Mouse (Mus musculus) c-Kit-negative CD71-positive TER-119-positive erythroid progenitor cells, embryonic 14.5 days (primary cell): ENCODE data around the gene Tmem199.
"Not testable (repeated sequence)": the region's sequence is repeated elsewhere in the genome, so short reads cannot be mapped to it uniquely, and the experiment has no call there.

Source experiments
- DNase-seq: peaks from one replicate; pipeline ENCODE4 v3.0.0-alpha.2; 2013; ENCODE audit warnings: low read depth, low spot score

Gene Tmem199

GRCm38 (mm10) chr11:78512025-78512957 is at the start of gene Tmem199, which contains the start of gene Poldip2:
Gene Tmem199 (minus strand): TSS chr11:78512172.
Gene Poldip2 (plus strand): TSS chr11:78512193.
- DNase-seq, result peak; percentile 65

GRCm38 (mm10) chr11:78560447-78560846 is 48.5 kb upstream of the Tmem199 start:
- DNase-seq, result no peak

GRCm38 (mm10) chr11:78557241-78557640 is 45.3 kb upstream of the Tmem199 start:
- no peak for DNase-seq

- DNase-seq, result no peak
Measured at GRCm38 (mm10) chr11:78556070-78556469, 44.1 kb upstream of the Tmem199 start.

- no peak for DNase-seq
Measured at GRCm38 (mm10) chr11:78555623-78556022, 43.7 kb upstream of the Tmem199 start.

GRCm38 (mm10) chr11:78551059-78551398 is 39.1 kb upstream of the Tmem199 start:
- peak; percentile 8 for DNase-seq

GRCm38 (mm10) chr11:78550168-78551058 is 38.4 kb upstream of the Tmem199 start, which contains the start of gene Tmem97:
Gene Tmem97 (minus strand): TSS chr11:78550777.
- peak; percentile 89 for DNase-seq

- DNase-seq, result no peak
Measured at GRCm38 (mm10) chr11:78549491-78549987, 37.6 kb upstream of the Tmem199 start.

GRCm38 (mm10) chr11:78547718-78548460 is 35.9 kb upstream of the Tmem199 start:
- no peak for DNase-seq

GRCm38 (mm10) chr11:78545181-78545580 is 33.2 kb upstream of the Tmem199 start:
- no peak for DNase-seq

GRCm38 (mm10) chr11:78544449-78545111 is 32.6 kb upstream of the Tmem199 start:
- no peak for DNase-seq

- no peak for DNase-seq
Measured at GRCm38 (mm10) chr11:78540358-78540757, 28.4 kb upstream of the Tmem199 start.

- DNase-seq, result no peak
Measured at GRCm38 (mm10) chr11:78536690-78537084, 24.7 kb upstream of the Tmem199 start.

GRCm38 (mm10) chr11:78536080-78536689 is 24.2 kb upstream of the Tmem199 start, which contains the start of the genes Tnfaip1 and Ift20:
Gene Tnfaip1 (minus strand): TSS chr11:78536332.
Gene Ift20 (plus strand): TSS chr11:78536361.
- DNase-seq, result peak; percentile 98

GRCm38 (mm10) chr11:78535376-78536079 is 23.6 kb upstream of the Tmem199 start:
- peak; percentile 20 for DNase-seq

GRCm38 (mm10) chr11:78534516-78534915 is 22.5 kb upstream of the Tmem199 start:
- no peak for DNase-seq

- not testable (repeated sequence) for DNase-seq
Measured at GRCm38 (mm10) chr11:78531515-78531914, 19.5 kb upstream of the Tmem199 start.

- no peak for DNase-seq
Measured at GRCm38 (mm10) chr11:78531046-78531445, 19.1 kb upstream of the Tmem199 start.

- no peak for DNase-seq
Measured at GRCm38 (mm10) chr11:78530001-78530400, 18.0 kb upstream of the Tmem199 start.
